Mouse (Mus musculus) myocyte (in vitro differentiated cells): ENCODE results near the gene 6430571L13Rik. TPM values are rescaled to one million over a fixed set of nuclear protein-coding genes. Genes with fewer than 3 reads are reported as not detected.

Experiments used
- H3K27me3 ChIP-seq: one replicate; pipeline ENCODE4 v1.6.1; 2011; ENCODE audit not compliant: control insufficient read depth, insufficient read depth, insufficient read length
- H3K36me3 ChIP-seq: one replicate; pipeline ENCODE4 v1.6.1; 2011; ENCODE audit not compliant: control insufficient read depth, insufficient read depth
- H3K4me2 ChIP-seq: one replicate; pipeline ENCODE4 v1.6.1; 2011; ENCODE audit warnings: low read depth, control low read depth
- H3K4me3 ChIP-seq: one replicate; pipeline ENCODE4 v1.5.1; 2011; ENCODE audit warnings: mild to moderate bottlenecking, control low read depth, moderate library complexity
- H3K79me2 ChIP-seq: one replicate; pipeline ENCODE4 v1.6.1; 2011; ENCODE audit not compliant: control insufficient read depth, insufficient read depth
- H3ac ChIP-seq: one replicate; pipeline ENCODE4 v1.6.1; 2011; ENCODE audit not compliant: control insufficient read depth, insufficient read length
- CEBPB ChIP-seq: IDR thresholded peaks from 2 replicates; pipeline ENCODE4 v1.6.1; 2011; ENCODE audit warnings: mild to moderate bottlenecking, moderate library complexity; ENCODE audit not compliant: poor library complexity, insufficient read depth, severe bottlenecking
- E2F4 ChIP-seq: IDR thresholded peaks from one replicate; pipeline ENCODE4 v1.6.1; 2011; ENCODE audit warnings: mild to moderate bottlenecking, control low read depth, moderate library complexity; ENCODE audit not compliant: insufficient read depth
- MAX ChIP-seq: IDR thresholded peaks from one replicate; pipeline ENCODE4 v1.6.1; 2011; ENCODE audit warnings: low read depth, mild to moderate bottlenecking, control low read depth
- MYOD1 ChIP-seq, 3 experiments: IDR thresholded peaks; one replicate each; pipeline ENCODE4 v1.6.1; 2011; ENCODE audit warnings: control low read depth in 2 of 3, low read depth in 2 of 3, mild to moderate bottlenecking in 2 of 3, moderate library complexity in 1 of 3; ENCODE audit not compliant: insufficient read length in 2 of 3, control insufficient read depth in 1 of 3
- MYOG ChIP-seq, 3 experiments: IDR thresholded peaks; one replicate each; pipeline ENCODE4 v1.6.1; 2011; ENCODE audit warnings: control low read depth in 2 of 3, low read depth in 2 of 3, mild to moderate bottlenecking in 2 of 3; ENCODE audit not compliant: insufficient read length in 2 of 3, control insufficient read depth in 1 of 3, insufficient read depth in 1 of 3
- POLR2A ChIP-seq: IDR thresholded peaks from one replicate; pipeline ENCODE4 v1.6.1; 2011; ENCODE audit warnings: low read depth, mild to moderate bottlenecking, control low read depth, moderate library complexity; ENCODE audit not compliant: insufficient read length
- POLR2AphosphoS2 ChIP-seq: IDR thresholded peaks from one replicate; pipeline ENCODE4 v1.6.1; 2011; ENCODE audit warnings: low read depth, control low read depth; ENCODE audit not compliant: insufficient read length
- REST ChIP-seq: IDR thresholded peaks from one replicate; pipeline ENCODE4 v1.6.1; 2011; ENCODE audit warnings: mild to moderate bottlenecking, control low read depth, moderate library complexity; ENCODE audit not compliant: insufficient read depth, insufficient read length
- SRF ChIP-seq: IDR thresholded peaks from one replicate; pipeline ENCODE4 v1.6.1; 2011; ENCODE audit warnings: low read depth; ENCODE audit not compliant: control insufficient read depth, insufficient read length
- TCF12 ChIP-seq: IDR thresholded peaks from one replicate; pipeline ENCODE4 v1.6.1; 2011; ENCODE audit warnings: mild to moderate bottlenecking, control low read depth; ENCODE audit not compliant: poor library complexity, insufficient read depth, severe bottlenecking
- TCF3 ChIP-seq: IDR thresholded peaks from one replicate; pipeline ENCODE4 v1.6.1; 2011; ENCODE audit warnings: low read depth, control low read depth; ENCODE audit not compliant: insufficient read length
- USF1 ChIP-seq: IDR thresholded peaks from one replicate; pipeline ENCODE4 v1.6.1; 2011; ENCODE audit warnings: low read depth, mild to moderate bottlenecking, control low read depth, moderate library complexity
- polyA plus RNA-seq: library from polyadenylated mRNA; unstranded; fragments of >200 nt; fragmentation: generic; extraction: Trizol; gene quantifications from one replicate; pipeline ENCODE4 v1.2.1, GENCODE M21; 2012; ENCODE audit warnings: missing spikeins

Gene 6430571L13Rik
- 0.38 TPM for polyA plus RNA-seq

DNA sequence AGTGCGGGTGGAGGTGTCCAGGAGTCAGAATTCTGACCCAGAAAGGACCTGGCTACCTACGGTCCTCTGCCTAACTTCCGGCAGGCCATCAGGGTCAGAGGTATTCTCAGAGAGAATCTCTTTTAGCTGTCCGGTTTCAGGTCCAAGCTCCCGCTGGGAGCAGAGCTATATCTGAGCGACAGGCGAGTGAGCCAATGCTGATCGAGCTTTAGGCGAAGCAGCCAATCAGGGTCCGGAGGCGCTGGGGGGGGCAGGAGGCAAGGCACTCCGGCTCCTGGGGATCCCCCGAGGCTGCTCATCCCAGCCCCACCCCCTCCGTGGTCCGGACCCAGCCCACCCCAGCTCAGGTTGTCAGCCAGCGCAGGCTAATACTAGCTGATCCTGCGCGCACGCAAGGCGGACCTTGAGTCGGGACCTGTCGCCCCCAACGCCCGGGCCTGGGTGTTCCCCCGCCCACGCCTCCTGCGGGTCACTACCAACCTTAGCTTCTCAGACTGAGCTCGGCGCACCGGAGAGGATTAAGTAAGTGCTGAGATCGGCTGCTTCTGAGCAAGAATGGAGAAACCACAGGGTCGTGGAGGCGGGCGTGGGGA lies at the start of gene 6430571L13Rik:
Gene 6430571L13Rik (plus strand): TSS at position 336 of the 593 bp plus-strand sequence.
- TF ChIP-seq E2F4 (no peak), MYOG (IDR thresholded peaks at IDR 0.05; ENCODE audit: control insufficient read depth in 1 of 3, insufficient read depth in 1 of 3, insufficient read length in 2 of 3, low read depth in 2 of 3) (no peak), MYOD1 (IDR thresholded peaks at IDR 0.05; ENCODE audit: control insufficient read depth in 1 of 3, insufficient read length in 2 of 3, low read depth in 2 of 3) (no peak), MAX (no peak), TCF3 (no peak), POLR2AphosphoS2 (no peak), CEBPB (no peak), POLR2A (no peak), REST (no peak), TCF12 (no peak), USF1 (no peak), SRF (no peak)
- peaks cover 16% of the 10 kb centered on the region for H3K27me3 ChIP-seq

DNA sequence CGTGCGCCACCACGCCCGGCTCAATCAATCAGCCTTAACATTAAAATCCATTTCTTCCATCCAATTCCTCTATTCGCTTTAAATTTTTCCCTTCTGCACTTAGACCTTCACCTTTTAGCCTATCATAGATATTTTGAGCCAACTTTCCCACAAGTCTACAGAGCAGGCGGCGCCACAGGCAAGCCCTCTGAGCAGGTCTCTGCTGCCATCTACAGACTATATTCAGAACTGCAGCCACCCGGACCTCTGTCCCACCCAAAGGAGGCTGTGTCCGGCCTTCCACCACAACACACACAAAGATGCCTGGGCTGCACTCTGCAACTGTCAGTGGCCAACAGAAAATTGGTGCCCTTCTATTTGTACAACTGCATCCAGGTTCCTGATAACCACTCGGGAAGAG lies 49.5 kb upstream of the 6430571L13Rik start:
- Histone ChIP-seq H3ac (no peak overlapping the region), H3K36me3 (no peaks in the 10 kb centered on the region), H3K27me3 (peaks cover 5% of the 10 kb centered on the region), H3K4me3 (no peak overlapping the region), H3K79me2 (no peaks in the 10 kb centered on the region), H3K4me2 (no peak overlapping the region)
- TF ChIP-seq POLR2A (no peak), MAX (no peak), USF1 (no peak), MYOD1 (IDR thresholded peaks at IDR 0.05; ENCODE audit: control insufficient read depth in 1 of 3, insufficient read length in 2 of 3, low read depth in 2 of 3) (no peak), MYOG (IDR thresholded peaks at IDR 0.05; ENCODE audit: control insufficient read depth in 1 of 3, insufficient read depth in 1 of 3, insufficient read length in 2 of 3, low read depth in 2 of 3) (no peak), TCF3 (no peak), POLR2AphosphoS2 (no peak), TCF12 (no peak), SRF (no peak), E2F4 (no peak), REST (no peak), CEBPB (no peak)

More for the DNA sequence above, at the start of gene 6430571L13Rik:
- Histone ChIP-seq H3K4me3 (peak within 1 kb of the TSS; percentile 18), H3ac (no peak within 1 kb of the TSS), H3K4me2 (peak within 1 kb of the TSS; percentile 79), H3K79me2 (no peaks in the 10 kb centered on the region), H3K36me3 (no peaks in the 10 kb centered on the region)

DNA sequence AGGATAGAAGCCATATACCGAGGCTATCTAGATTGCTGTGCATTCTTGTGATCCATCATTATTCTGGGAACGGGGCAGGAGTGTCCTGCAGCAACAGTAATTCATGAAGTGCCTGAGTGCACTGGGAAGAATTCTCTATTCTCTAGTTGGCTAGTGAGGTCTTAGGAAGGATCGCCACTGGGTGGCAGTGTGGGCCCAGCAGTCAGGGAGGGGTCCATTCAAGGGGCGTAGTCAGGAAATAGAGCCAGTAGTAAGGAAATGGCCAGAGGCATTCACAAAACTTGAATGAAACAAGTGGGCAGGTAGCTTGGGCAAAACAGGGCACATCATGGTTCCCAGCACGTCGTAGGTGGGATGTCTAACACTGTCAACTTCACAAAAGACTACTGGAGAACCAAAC lies 46.2 kb upstream of the 6430571L13Rik start:
- H3K4me3 ChIP-seq: no peak overlapping the region
- H3K79me2 ChIP-seq: no peaks in the 10 kb centered on the region
- TF ChIP-seq MYOD1 (IDR thresholded peaks at IDR 0.05; ENCODE audit: control insufficient read depth in 1 of 3, insufficient read length in 2 of 3, low read depth in 2 of 3) (no peak), SRF (no peak), REST (no peak), MYOG (IDR thresholded peaks at IDR 0.05; ENCODE audit: control insufficient read depth in 1 of 3, insufficient read depth in 1 of 3, insufficient read length in 2 of 3, low read depth in 2 of 3) (no peak), USF1 (no peak), POLR2A (no peak), TCF3 (no peak), POLR2AphosphoS2 (no peak), MAX (no peak), CEBPB (no peak), TCF12 (no peak), E2F4 (no peak)
- no peak overlapping the region for H3K4me2 ChIP-seq
- H3K27me3 ChIP-seq: peaks cover 5% of the 10 kb centered on the region
- no peaks in the 10 kb centered on the region for H3K36me3 ChIP-seq
- no peak overlapping the region for H3ac ChIP-seq

GRCm38 (mm10) chr9:107295616-107296015 lies 44.8 kb upstream of the 6430571L13Rik start:
- Histone ChIP-seq H3K36me3 (no peaks in the 10 kb centered on the region), H3ac (no peak overlapping the region), H3K4me3 (peak overlapping the region; percentile 27), H3K4me2 (peak overlapping the region; percentile 80), H3K27me3 (peaks cover 5% of the 10 kb centered on the region), H3K79me2 (no peaks in the 10 kb centered on the region)
- TF ChIP-seq MYOG (IDR thresholded peaks at IDR 0.05; ENCODE audit: control insufficient read depth in 1 of 3, insufficient read depth in 1 of 3, insufficient read length in 2 of 3, low read depth in 2 of 3) (no peak), REST (no peak), USF1 (no peak), MAX (no peak), TCF3 (no peak), MYOD1 (IDR thresholded peaks at IDR 0.05; ENCODE audit: control insufficient read depth in 1 of 3, insufficient read length in 2 of 3, low read depth in 2 of 3) (no peak), CEBPB (no peak), E2F4 (no peak), POLR2A (no peak), POLR2AphosphoS2 (no peak), TCF12 (no peak), SRF (no peak)

DNA sequence AAGGTAGTCTGAATTCAATTTTAAA lies 44.6 kb upstream of the 6430571L13Rik start, which contains the start of gene Cish:
Gene Cish (plus strand): TSS at position 11 of the 25 bp plus-strand sequence.
- Histone ChIP-seq H3K27me3 (peaks cover 5% of the 10 kb centered on the region), H3ac (no peak within 1 kb of the TSS), H3K4me2 (peak within 1 kb of the TSS; percentile 80), H3K79me2 (no peaks in the 10 kb centered on the region), H3K4me3 (peak within 1 kb of the TSS; percentile 27), H3K36me3 (no peaks in the 10 kb centered on the region)
- TF ChIP-seq SRF (no peak), TCF3 (no peak), E2F4 (no peak), POLR2A (no peak), USF1 (no peak), CEBPB (no peak)
